Mouse (Mus musculus): ENCODE results near the gene Epb41l4b.

Gene Epb41l4b

DNA sequence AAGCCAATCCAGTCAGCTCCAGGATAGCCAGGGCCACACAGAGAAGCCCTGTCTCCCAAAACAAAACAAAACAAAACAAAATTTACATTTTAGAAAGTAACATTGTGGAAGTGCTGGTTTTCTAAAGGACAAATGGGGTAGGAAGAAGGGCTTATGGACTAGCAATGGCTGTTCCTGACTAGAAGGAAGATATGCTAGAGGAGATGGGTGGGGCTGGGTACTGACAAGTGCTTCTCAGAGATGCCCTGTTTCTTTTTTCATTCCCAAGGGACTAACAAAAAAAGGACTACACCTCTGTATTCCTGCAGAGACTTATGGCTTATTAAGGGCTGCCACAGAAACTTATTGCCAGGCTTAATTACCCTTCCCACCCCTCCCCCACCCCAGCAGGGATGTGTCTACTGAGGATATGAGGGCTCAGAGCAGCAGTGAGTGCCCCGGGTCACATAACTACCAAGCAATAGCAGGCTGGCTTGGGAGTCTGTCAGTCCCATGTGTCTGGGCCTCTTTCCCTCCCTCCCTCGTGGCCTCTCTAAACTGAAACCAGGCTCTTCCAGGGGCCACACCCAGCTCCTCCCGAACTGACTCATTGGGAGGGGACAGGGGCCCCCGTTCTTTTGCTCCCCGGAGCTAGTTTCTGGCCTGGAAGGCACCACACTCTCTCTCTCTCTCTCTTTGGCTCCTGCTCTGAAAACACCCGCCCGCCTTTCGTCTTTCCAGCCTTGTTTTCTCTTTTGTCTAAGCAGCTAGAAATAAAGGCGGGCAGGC, 10.0 kb upstream of the Epb41l4b start:
- DNase-seq (ENCODE audit: low spot score): no peak

- no peak for DNase-seq (ENCODE audit: low spot score)
Measured at GRCm38 (mm10) chr4:57148182-57148581, 4.9 kb upstream of the Epb41l4b start.

DNA sequence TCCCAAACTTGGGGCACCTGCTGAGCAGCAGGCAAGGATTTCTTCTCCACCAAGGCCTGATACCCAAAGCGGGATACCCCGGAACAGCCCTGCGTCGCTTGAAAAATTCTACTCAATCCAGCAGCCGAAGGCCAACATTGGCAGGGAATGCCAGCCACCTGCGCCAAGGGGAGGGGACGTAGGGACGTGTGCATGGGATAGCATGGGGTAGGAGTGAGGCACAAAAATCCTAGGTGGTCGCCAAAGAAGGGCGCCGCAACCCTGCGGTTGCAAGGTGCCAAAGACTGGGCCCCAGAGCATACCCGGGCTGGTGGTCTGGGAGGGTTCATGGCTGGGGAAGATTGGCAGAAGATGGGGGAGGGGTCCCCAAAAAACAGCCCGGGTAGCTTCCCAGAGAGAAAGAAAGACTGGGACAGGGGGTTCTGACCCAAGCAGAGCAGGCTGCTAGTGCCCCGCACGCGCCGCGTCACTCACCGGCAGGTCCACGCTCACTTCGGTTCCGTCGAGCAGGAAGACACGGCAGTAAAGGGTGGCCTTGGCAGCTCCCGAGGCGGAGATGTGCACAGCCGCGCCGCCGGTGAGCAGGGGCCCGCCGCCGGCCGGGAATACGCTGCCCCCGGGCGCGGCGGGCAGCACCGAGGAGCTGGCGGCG, 737 bp downstream of the Epb41l4b start:
- no peak for DNase-seq (ENCODE audit: low spot score)

GRCm38 (mm10) chr4:57141908-57142361, 1.3 kb downstream of the Epb41l4b start:
- DNase-seq (ENCODE audit: low spot score): peak; percentile 66

- DNase-seq (ENCODE audit: low spot score): no peak
Measured at GRCm38 (mm10) chr4:57140992-57141717, 2.1 kb downstream of the Epb41l4b start.

DNA sequence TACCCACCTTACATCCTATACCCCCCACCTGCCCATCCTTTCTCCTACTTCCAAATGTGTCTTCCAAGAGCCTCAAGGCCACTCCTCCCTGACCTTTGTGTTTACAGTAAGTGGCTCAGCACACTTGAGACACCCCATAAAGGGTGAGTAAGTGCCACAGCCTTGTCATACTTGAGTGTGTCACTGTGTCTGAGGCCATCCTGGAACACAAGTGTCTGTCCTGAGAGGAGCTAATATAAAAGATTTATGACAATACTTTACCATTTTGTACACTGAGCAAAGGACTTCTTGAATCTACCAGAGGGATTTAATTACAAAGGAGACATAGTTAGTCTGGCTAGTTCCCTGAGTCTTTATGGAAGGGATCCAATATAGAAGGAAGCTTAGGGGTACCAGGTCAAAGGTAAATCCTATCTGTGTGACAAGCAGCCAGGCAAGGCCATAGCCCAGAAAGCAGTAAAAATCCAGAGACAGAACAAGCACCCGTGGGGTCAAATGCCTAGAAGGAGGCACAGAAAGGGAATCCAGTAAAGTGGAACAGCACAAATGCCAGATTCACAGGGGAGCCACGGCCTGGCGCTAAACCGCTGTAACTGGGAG, 2.9 kb downstream of the Epb41l4b start:
- DNase-seq (ENCODE audit: low spot score): no peak

- DNase-seq (ENCODE audit: low spot score): no peak
Measured at GRCm38 (mm10) chr4:57139433-57139832, 3.8 kb downstream of the Epb41l4b start.

DNA sequence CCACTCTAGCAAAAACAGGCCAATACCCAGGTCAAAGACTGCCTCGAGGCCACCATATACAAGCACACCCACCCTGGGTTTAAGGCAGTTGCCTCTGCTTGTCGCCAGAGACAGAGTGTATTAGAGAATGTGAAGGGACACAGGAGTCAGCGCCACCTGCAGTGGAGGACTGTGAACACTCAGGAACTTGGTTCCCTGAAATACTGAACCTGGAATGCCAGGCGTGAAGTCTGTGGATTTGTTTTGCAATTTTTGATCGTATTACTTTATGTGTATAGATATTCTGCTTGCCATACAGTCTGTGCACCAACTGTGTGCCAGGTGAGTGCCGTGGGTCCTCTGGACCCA, 5.2 kb downstream of the Epb41l4b start:
- DNase-seq (ENCODE audit: low spot score): no peak

GRCm38 (mm10) chr4:57137371-57138092, 5.7 kb downstream of the Epb41l4b start:
- DNase-seq (ENCODE audit: low spot score): no peak

GRCm38 (mm10) chr4:57135431-57135830, 7.8 kb downstream of the Epb41l4b start:
- no peak for DNase-seq (ENCODE audit: low spot score)

DNA sequence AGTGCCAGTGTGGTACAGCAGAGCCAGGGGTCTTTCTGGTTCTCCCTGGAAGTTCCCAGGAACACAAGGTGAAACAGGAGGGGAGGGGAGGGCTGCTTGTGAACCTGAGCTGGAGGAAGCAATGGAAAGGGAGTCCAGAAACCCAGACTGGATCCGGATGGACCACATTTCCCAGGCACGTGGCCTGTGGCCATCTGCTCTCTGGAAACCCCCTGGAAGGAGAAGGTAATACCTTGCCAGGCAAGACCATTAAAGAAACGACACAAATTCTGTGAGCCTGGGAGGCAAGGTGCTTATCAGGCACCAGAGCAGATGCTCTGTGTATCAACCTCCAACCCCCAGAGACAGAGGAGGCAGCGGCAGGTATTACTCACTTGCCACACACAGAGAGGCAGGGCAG, 8.7 kb downstream of the Epb41l4b start:
- no peak for DNase-seq (ENCODE audit: low spot score)

- no peak for DNase-seq (ENCODE audit: low spot score)
Measured at GRCm38 (mm10) chr4:57131839-57132238, 11.4 kb downstream of the Epb41l4b start.

DNA sequence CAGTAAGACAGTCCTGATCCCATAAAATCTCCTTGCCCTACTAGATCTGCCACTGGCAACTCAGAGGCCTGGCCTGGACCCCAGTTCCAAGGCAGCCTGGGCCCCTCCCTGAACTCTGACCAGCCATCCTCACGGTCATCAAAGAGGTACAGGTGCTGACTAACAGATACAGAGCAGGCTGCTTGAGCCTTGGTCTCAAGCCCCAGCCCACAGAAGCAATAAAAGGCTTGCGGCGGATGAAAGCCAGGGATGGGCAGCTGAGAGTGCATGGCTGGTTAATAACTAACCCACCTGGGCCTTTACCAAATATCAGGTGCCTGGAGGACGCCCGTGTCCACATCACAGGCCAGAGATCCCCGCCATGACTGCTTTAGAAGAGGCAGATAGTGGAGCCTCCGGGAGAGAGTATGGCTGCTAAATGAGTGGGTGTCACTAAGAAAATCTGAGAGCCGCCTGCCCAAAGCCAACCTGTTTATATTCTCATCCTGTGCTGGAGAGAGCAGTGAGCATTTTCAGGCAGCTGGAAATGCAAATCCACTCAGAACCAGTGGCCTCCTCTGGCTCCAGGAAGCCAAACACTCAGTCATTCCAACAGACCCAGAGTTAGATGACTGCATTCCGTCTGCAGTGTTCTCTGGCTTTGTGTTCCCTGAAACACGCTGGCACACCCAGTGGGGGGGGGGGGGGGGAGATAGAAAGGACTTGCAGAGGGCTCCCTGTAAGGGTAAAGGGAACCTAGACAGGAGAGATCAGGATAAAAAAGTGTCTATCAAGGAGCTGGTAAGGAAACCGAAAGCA, 13.3 kb downstream of the Epb41l4b start:
- no peak for DNase-seq (ENCODE audit: low spot score)

- no peak for DNase-seq (ENCODE audit: low spot score)
Measured at GRCm38 (mm10) chr4:57123003-57123402, 20.2 kb downstream of the Epb41l4b start.

GRCm38 (mm10) chr4:57122166-57122565, 21.1 kb downstream of the Epb41l4b start:
- no peak for DNase-seq (ENCODE audit: low spot score)

- no peak for DNase-seq (ENCODE audit: low spot score)
Measured at GRCm38 (mm10) chr4:57120563-57120962, 22.7 kb downstream of the Epb41l4b start.

- no peak for DNase-seq (ENCODE audit: low spot score)
Measured at GRCm38 (mm10) chr4:57119976-57120375, 23.3 kb downstream of the Epb41l4b start.

GRCm38 (mm10) chr4:57118883-57119282, 24.4 kb downstream of the Epb41l4b start:
- DNase-seq (ENCODE audit: low spot score): no peak

DNA sequence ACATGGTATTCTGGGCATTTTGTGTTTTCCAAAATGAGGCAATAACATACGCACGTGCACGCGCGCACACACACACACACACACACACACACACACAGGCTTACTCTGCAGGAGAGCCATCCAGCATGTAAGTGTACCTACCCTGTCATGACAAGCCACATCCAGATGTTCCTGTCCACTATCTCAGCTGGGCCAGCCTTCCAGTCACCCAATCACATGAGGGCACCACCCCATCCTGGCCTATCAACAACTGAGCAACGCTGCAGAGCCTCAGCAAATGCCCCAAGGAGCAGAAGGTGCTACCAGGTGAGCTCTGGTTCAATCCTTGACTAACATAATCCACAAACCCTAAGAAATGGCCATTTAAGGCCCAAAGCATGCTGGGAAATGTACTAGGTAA, 27.0 kb downstream of the Epb41l4b start:
- no peak for DNase-seq (ENCODE audit: low spot score)

DNA sequence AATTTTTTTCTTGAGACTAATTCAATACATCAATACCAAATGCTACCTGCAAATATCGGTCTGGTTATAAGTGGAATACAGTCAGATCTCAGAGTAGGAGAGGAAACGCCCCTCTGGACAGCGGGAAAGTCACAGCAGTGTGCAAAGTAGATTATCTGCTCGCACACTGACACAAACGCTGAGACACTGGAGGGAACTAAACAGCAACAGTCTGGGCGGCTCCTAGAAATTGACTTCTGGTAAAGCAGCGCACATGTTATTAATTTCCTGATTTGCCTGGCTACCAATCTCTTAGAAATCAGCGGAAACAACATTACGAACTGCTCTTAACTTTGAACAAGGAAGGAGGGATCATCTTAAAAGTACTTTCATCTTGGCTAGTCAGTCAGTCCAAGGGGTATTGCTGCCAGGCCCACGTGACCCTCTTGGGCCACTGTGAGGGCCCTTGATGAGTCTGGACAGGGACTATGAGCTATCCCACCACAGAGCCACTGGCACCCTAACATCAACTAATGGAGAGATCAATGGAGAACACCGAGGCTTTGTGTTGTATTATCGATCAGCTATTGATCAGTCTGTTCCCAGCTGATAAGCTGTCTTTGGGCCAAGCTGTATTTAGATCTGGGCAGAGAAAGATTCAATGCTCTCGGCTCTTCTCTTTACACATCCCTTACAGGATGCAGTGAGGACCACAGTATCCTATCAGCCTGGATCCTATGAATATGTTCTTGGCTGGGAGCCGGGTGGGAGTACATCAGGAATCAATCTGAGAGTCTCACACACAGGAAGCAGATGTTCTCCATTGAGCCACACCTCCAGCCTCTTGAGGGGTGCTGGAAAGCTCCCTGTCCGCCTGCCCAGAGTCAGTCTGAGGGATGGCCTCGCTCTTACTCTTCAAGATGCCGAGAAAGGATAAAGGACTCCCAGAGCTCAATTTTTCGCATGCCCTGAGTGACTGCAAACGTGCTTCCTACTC, 28.3 kb downstream of the Epb41l4b start:
- no peak for DNase-seq (ENCODE audit: low spot score)

All from testis, postnatal 10 days (tissue).